In the genomic region with DNA sequence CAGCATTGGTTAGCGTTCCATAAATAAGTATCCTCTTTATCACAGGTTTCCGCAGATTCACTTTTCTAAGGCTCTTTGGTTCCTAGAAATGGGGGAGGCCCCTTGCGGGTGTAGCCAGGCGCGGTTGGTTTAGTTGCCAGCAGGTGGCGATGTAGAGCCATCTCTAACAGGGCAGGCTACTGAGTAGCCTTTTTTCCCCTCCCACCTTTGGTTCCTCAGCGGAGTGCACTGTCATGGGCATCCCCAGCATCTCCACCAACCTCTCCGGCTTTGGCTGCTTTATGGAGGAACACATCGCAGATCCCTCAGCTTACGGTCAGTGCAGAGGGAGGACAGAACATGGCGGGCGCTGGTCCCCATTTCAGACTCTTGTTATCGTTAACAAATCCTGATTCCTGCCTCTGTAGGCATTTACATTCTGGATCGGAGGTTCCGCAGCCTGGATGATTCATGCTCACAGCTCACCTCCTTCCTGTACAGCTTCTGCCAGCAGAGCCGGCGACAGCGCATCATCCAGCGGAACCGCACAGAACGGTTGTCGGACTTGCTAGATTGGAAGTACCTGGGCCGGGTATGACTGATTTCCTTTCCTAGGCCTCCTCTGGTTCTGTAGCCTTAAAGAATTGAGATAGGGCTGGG, we compare ENCODE assay signal across 8 mouse cellular contexts. TPM values are rescaled to one million over a fixed set of nuclear protein-coding genes. Genes with fewer than 3 reads are reported as not detected.
DNase-seq lines count a peak whose midpoint lies in the region; ATAC-seq and TF ChIP-seq lines count a peak whose summit lies in the region.

No protein-coding gene starts in this region.

- peak overlapping the region; percentile 8; the same call in 1 of the 2 replicates for H3K4me3 ChIP-seq in heart, embryonic 13.5 days
- no peak overlapping the region for H3K4me3 ChIP-seq in kidney, postnatal 0 days (replicated peaks; ENCODE audit: low read depth, low read length)
- H3K4me3 ChIP-seq in liver, embryonic 11.5 days (ENCODE audit: low read depth, low read length) = no peak overlapping the region
- no peak overlapping the region for H3K4me3 ChIP-seq in stomach, embryonic 15.5 days (replicated peaks)

- H3K27me3 ChIP-seq in heart, embryonic 13.5 days (replicated peaks) = no peaks in the 10 kb centered on the region
- H3K27me3 ChIP-seq in kidney, postnatal 0 days (ENCODE audit: insufficient read depth, low read length) = no peaks in the 10 kb centered on the region
- H3K27me3 ChIP-seq in liver, embryonic 11.5 days (replicated peaks; ENCODE audit: control insufficient read depth, insufficient read depth, low read length) = no peaks in the 10 kb centered on the region
- H3K27me3 ChIP-seq in stomach, embryonic 15.5 days (replicated peaks) = no peaks in the 10 kb centered on the region

- H3K9ac ChIP-seq in heart, embryonic 13.5 days = no peak overlapping the region
- H3K9ac ChIP-seq in kidney, postnatal 0 days (ENCODE audit: low read depth, low read length) = no peak overlapping the region
- H3K9ac ChIP-seq in liver, embryonic 11.5 days (ENCODE audit: low read depth, low read length) = no peak overlapping the region
- no peak overlapping the region for H3K9ac ChIP-seq in stomach, embryonic 15.5 days

- peaks cover 20% of the 10 kb centered on the region for H3K4me1 ChIP-seq in heart, embryonic 13.5 days
- H3K4me1 ChIP-seq in kidney, postnatal 0 days (replicated peaks; ENCODE audit: insufficient read depth, low read length) = no peaks in the 10 kb centered on the region
- H3K4me1 ChIP-seq in liver, embryonic 11.5 days (replicated peaks; ENCODE audit: control insufficient read depth, insufficient read depth, low read length) = peaks cover 4% of the 10 kb centered on the region
- 0 out of 2 replicates have a peak, but pooled peaks cover 3% of the 10 kb centered on the region for H3K4me1 ChIP-seq in stomach, embryonic 15.5 days

- no peak overlapping the region for H3K27ac ChIP-seq in heart, embryonic 13.5 days (replicated peaks)
- H3K27ac ChIP-seq in kidney, postnatal 0 days = no peak overlapping the region
- no peak overlapping the region for H3K27ac ChIP-seq in liver, embryonic 11.5 days (ENCODE audit: low read depth, low read length)
- H3K27ac ChIP-seq in stomach, embryonic 15.5 days = no peak overlapping the region

- DNase-seq in brain, embryonic 14.5 days (ENCODE audit: low read depth) = peak; percentile 81
- DNase-seq in kidney, postnatal 0 days (ENCODE audit: low spot score) = peak; percentile 91
- DNase-seq in liver, embryonic 11.5 days (ENCODE audit: low spot score) = peak; percentile 80

- peak; percentile 93 for ATAC-seq in CD4-positive, CD25-positive, alpha-beta regulatory T cell, adult 4 months
- ATAC-seq in erythroid progenitor cell, adult 5-6 weeks (replicated peaks; ENCODE audit: low FRiP score, poor library complexity, severe bottlenecking) = peak; percentile 90
- peak; percentile 55; the same call in 1 of the 2 replicates for ATAC-seq in heart, embryonic 13.5 days (ENCODE audit: extremely low read depth, insufficient number of reproducible peaks, low FRiP score, low TSS enrichment)
- ATAC-seq in kidney, postnatal 0 days (replicated peaks; ENCODE audit: low FRiP score, low read depth) = peak; percentile 72
- peak; percentile 75 for ATAC-seq in liver, embryonic 11.5 days (replicated peaks; ENCODE audit: low FRiP score)
- peak; percentile 90 for ATAC-seq in monocyte, adult 5-6 weeks (replicated peaks; ENCODE audit: insufficient number of reproducible peaks, low FRiP score, low TSS enrichment, poor library complexity, severe bottlenecking)
- peak; percentile 65; the same call in 1 of the 2 replicates for ATAC-seq in stomach, embryonic 15.5 days (ENCODE audit: insufficient read depth, low FRiP score, low read depth)

- TF ChIP-seq POLR2A in brain, embryonic 14.5 days (IDR thresholded peaks at IDR 0.05; ENCODE audit: borderline replicate concordance, extremely low read depth, insufficient read depth, insufficient read length, poor library complexity, severe bottlenecking) = no peak

- peaks cover 83% of the 10 kb centered on the region for H3K36me3 ChIP-seq in heart, embryonic 13.5 days
- peaks cover 26% of the 10 kb centered on the region; the same call in 1 of the 2 replicates for H3K36me3 ChIP-seq in kidney, postnatal 0 days (ENCODE audit: insufficient read depth, low read length)
- peaks cover 14% of the 10 kb centered on the region for H3K36me3 ChIP-seq in liver, embryonic 11.5 days (ENCODE audit: control insufficient read depth, insufficient read depth, low read length)
- peaks cover 41% of the 10 kb centered on the region for H3K36me3 ChIP-seq in stomach, embryonic 15.5 days

- 50% methylated on average over 23 of the region's 23 CpGs for WGBS in heart, embryonic 13.5 days
- 58% methylated on average over 23 of the region's 23 CpGs for WGBS in kidney, postnatal 0 days
- 49% methylated on average over 23 of the region's 23 CpGs for WGBS in liver, embryonic 11.5 days
- WGBS in stomach, embryonic 15.5 days = 55% methylated on average over 23 of the region's 23 CpGs

- peak; percentile 87 for TF ChIP-seq CTCF in brain, embryonic 14.5 days (IDR thresholded peaks at IDR 0.05; ENCODE audit: borderline replicate concordance, extremely low read depth, insufficient read depth, insufficient read length)
- peak; percentile 91 for TF ChIP-seq CTCF in kidney, postnatal 0 days (IDR thresholded peaks at IDR 0.05; ENCODE audit: low read depth)

- H3K9me3 ChIP-seq in heart, embryonic 13.5 days = no peaks in the 10 kb centered on the region
- no peaks in the 10 kb centered on the region for H3K9me3 ChIP-seq in kidney, postnatal 0 days (replicated peaks; ENCODE audit: low read length)
- no peaks in the 10 kb centered on the region for H3K9me3 ChIP-seq in liver, embryonic 11.5 days (ENCODE audit: control insufficient read depth, low read length)
- H3K9me3 ChIP-seq in stomach, embryonic 15.5 days = no peaks in the 10 kb centered on the region

- peak overlapping the region; percentile 8; the same call in 1 of the 2 replicates for H3K4me2 ChIP-seq in heart, embryonic 13.5 days
- H3K4me2 ChIP-seq in kidney, postnatal 0 days (ENCODE audit: low read length) = no peak overlapping the region
- H3K4me2 ChIP-seq in liver, embryonic 11.5 days = no peak overlapping the region; the same call in 1 of the 2 replicates
- H3K4me2 ChIP-seq in stomach, embryonic 15.5 days = no peak overlapping the region

RNA-seq across cellular contexts. Expression of a gene that starts 8.2 kb away (rescaled TPM):
- 1,000 to 10,000 TPM; 1,962 to 2,374 TPM for polyA plus RNA-seq in CD4-positive, CD25-positive, alpha-beta regulatory T cell, adult 4 months (2017; shearing (Covaris generic))
- polyA plus RNA-seq in brain, embryonic 14.5 days (2012; rRNA removed) = 2,346 and 2,481 TPM in 2 replicates
- 2,156 and 2,353 TPM in 2 replicates for total RNA-seq in erythroid progenitor cell, adult 5-6 weeks (2015; ENCODE audit: low replicate concordance)
- total RNA-seq in erythroid progenitor cell, adult 5-6 weeks (2017; ENCODE audit: low replicate concordance) = 950 and 960 TPM in 2 replicates
- polyA plus RNA-seq in heart, embryonic 13.5 days (2015; fragmentation: Nextera tagmentation; extraction: Ambion mirVana) = 5,089 and 5,516 TPM in 2 replicates
- 6,674 and 7,026 TPM in 2 replicates for polyA plus RNA-seq in kidney, postnatal 0 days (2015; fragmentation: Nextera tagmentation; extraction: Ambion mirVana)
- 6,297 and 6,318 TPM in 2 replicates for polyA plus RNA-seq in liver, embryonic 11.5 days (2014; fragmentation: Nextera tagmentation; extraction: Ambion mirVana)
- total RNA-seq in monocyte, adult 5-6 weeks (2017) = 1,006 to 1,190 TPM (median 1,165 TPM) in 3 replicates
- polyA plus RNA-seq in stomach, embryonic 15.5 days (2015; fragmentation: Nextera tagmentation; extraction: Ambion mirVana) = 4,747 and 4,817 TPM in 2 replicates

RNA-seq across cellular contexts. Expression of a gene that starts 13.6 kb away (rescaled TPM):
- polyA plus RNA-seq in CD4-positive, CD25-positive, alpha-beta regulatory T cell, adult 4 months (2017; shearing (Covaris generic)) = 10 to 100 TPM; 41.9 to 51.9 TPM
- polyA plus RNA-seq in brain, embryonic 14.5 days (2012; rRNA removed) = 125 and 158 TPM in 2 replicates
- 39.0 and 53.3 TPM in 2 replicates for total RNA-seq in erythroid progenitor cell, adult 5-6 weeks (2015; ENCODE audit: low replicate concordance)
- total RNA-seq in erythroid progenitor cell, adult 5-6 weeks (2017; ENCODE audit: low replicate concordance) = 22.6 and 28.8 TPM in 2 replicates
- 80.6 and 85.6 TPM in 2 replicates for polyA plus RNA-seq in heart, embryonic 13.5 days (2015; fragmentation: Nextera tagmentation; extraction: Ambion mirVana)
- polyA plus RNA-seq in kidney, postnatal 0 days (2015; fragmentation: Nextera tagmentation; extraction: Ambion mirVana) = 94.6 and 98.9 TPM in 2 replicates
- 240 and 250 TPM in 2 replicates for polyA plus RNA-seq in liver, embryonic 11.5 days (2014; fragmentation: Nextera tagmentation; extraction: Ambion mirVana)
- total RNA-seq in monocyte, adult 5-6 weeks (2017) = 18.0 to 33.4 TPM (median 23.3 TPM) in 3 replicates
- 127 and 139 TPM in 2 replicates for polyA plus RNA-seq in stomach, embryonic 15.5 days (2015; fragmentation: Nextera tagmentation; extraction: Ambion mirVana)

RNA-seq across cellular contexts. Expression of a gene that starts 15.2 kb away (rescaled TPM):
- polyA plus RNA-seq in CD4-positive, CD25-positive, alpha-beta regulatory T cell, adult 4 months (2017; shearing (Covaris generic)) = 100 to 1,000 TPM; 146 to 164 TPM
- 168 and 237 TPM in 2 replicates for polyA plus RNA-seq in brain, embryonic 14.5 days (2012; rRNA removed)
- 10.1 and 43.6 TPM in 2 replicates for total RNA-seq in erythroid progenitor cell, adult 5-6 weeks (2015; ENCODE audit: low replicate concordance)
- total RNA-seq in erythroid progenitor cell, adult 5-6 weeks (2017; ENCODE audit: low replicate concordance) = 10.3 and 15.9 TPM in 2 replicates
- 124 and 139 TPM in 2 replicates for polyA plus RNA-seq in heart, embryonic 13.5 days (2015; fragmentation: Nextera tagmentation; extraction: Ambion mirVana)
- 183 and 194 TPM in 2 replicates for polyA plus RNA-seq in kidney, postnatal 0 days (2015; fragmentation: Nextera tagmentation; extraction: Ambion mirVana)
- polyA plus RNA-seq in liver, embryonic 11.5 days (2014; fragmentation: Nextera tagmentation; extraction: Ambion mirVana) = 190 and 212 TPM in 2 replicates
- total RNA-seq in monocyte, adult 5-6 weeks (2017) = 36.4 to 55.8 TPM (median 38.5 TPM) in 3 replicates
- polyA plus RNA-seq in stomach, embryonic 15.5 days (2015; fragmentation: Nextera tagmentation; extraction: Ambion mirVana) = 157 and 168 TPM in 2 replicates

RNA-seq across cellular contexts. Expression of a gene that starts 16.8 kb away (rescaled TPM):
- 10 to 100 TPM in 1 of 2 experiments, 1 to 10 TPM in 1; 9.2 to 18.2 TPM for polyA plus RNA-seq in CD4-positive, CD25-positive, alpha-beta regulatory T cell, adult 4 months (2017; shearing (Covaris generic))
- polyA plus RNA-seq in brain, embryonic 14.5 days (2012; rRNA removed) = 26.7 and 30.6 TPM in 2 replicates
- 0.84 and 5.8 TPM in 2 replicates for total RNA-seq in erythroid progenitor cell, adult 5-6 weeks (2015; ENCODE audit: low replicate concordance)
- 2.1 and 6.2 TPM in 2 replicates for total RNA-seq in erythroid progenitor cell, adult 5-6 weeks (2017; ENCODE audit: low replicate concordance)
- polyA plus RNA-seq in heart, embryonic 13.5 days (2015; fragmentation: Nextera tagmentation; extraction: Ambion mirVana) = 91.8 and 95.3 TPM in 2 replicates
- polyA plus RNA-seq in kidney, postnatal 0 days (2015; fragmentation: Nextera tagmentation; extraction: Ambion mirVana) = 26.0 and 26.9 TPM in 2 replicates
- polyA plus RNA-seq in liver, embryonic 11.5 days (2014; fragmentation: Nextera tagmentation; extraction: Ambion mirVana) = 21.4 and 23.7 TPM in 2 replicates
- 3.6 to 4.9 TPM (median 3.9 TPM) in 3 replicates for total RNA-seq in monocyte, adult 5-6 weeks (2017)
- 34.3 and 37.7 TPM in 2 replicates for polyA plus RNA-seq in stomach, embryonic 15.5 days (2015; fragmentation: Nextera tagmentation; extraction: Ambion mirVana)

RNA-seq across cellular contexts. Expression of a gene that starts 30.2 kb away (rescaled TPM):
- polyA plus RNA-seq in CD4-positive, CD25-positive, alpha-beta regulatory T cell, adult 4 months (2017; shearing (Covaris generic)) = 1 to 10 TPM; 1.2 TPM
- polyA plus RNA-seq in brain, embryonic 14.5 days (2012; rRNA removed) = 0.11 and 0.18 TPM in 2 replicates
- total RNA-seq in erythroid progenitor cell, adult 5-6 weeks (2015; ENCODE audit: low replicate concordance) = 0.84 TPM in 1 of 2 replicates, not detected in the other
- total RNA-seq in erythroid progenitor cell, adult 5-6 weeks (2017; ENCODE audit: low replicate concordance) = not detected in 2 replicates
- 0.74 and 1.0 TPM in 2 replicates for polyA plus RNA-seq in heart, embryonic 13.5 days (2015; fragmentation: Nextera tagmentation; extraction: Ambion mirVana)
- polyA plus RNA-seq in kidney, postnatal 0 days (2015; fragmentation: Nextera tagmentation; extraction: Ambion mirVana) = 0.93 and 1.1 TPM in 2 replicates
- polyA plus RNA-seq in liver, embryonic 11.5 days (2014; fragmentation: Nextera tagmentation; extraction: Ambion mirVana) = 2.3 and 3.2 TPM in 2 replicates
- total RNA-seq in monocyte, adult 5-6 weeks (2017) = 3.2 TPM in 1 of 3 replicates, not detected in the others
- 1.4 and 1.8 TPM in 2 replicates for polyA plus RNA-seq in stomach, embryonic 15.5 days (2015; fragmentation: Nextera tagmentation; extraction: Ambion mirVana)
